Mouse (Mus musculus): ENCODE data around the gene Pigk.
"Not testable (repeated sequence)": the region's sequence is repeated elsewhere in the genome, so short reads cannot be mapped to it uniquely, and the experiment has no call there.

Pigk gene

DNA sequence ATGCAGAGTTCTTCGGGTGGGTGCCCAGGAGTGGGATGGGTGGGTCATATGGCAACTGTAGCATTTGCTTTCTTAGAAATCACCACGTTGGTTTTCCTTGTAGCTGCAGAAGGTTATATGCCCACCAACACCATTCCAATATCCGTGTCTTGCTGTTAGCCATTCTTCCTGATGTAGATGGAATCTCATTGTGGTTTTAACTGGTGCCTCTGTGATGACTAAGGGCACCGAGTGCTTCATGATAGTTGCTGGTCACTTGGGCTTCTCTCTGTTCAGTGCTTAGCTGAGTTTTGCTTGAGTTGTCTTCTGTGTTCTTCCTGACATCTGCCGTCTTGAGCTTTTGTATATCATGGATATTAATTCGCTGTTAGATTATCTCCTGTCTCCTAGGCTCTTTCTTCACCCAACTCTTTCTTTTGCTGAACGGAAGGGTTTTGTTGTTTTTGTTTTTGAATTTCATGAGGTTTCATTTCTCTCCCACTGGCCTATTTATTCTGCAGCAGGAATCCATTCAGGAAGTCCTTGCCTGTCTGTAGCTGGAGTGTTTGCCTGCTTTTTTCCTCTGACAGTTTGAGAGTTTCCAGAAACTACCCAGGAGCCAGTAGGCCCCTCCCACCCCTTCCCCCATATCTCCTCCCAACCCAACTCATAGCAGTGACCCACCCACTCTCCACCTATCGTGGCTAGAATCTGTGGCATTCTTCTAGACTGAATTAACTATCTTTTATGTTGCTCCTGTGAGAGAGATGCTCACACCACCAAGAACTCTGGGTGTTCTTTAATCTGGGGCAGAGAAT lies 50.8 kb downstream of the Pigk start:
- DNase-seq (ENCODE audit: extremely low spot score, low spot score) = no peak

DNA sequence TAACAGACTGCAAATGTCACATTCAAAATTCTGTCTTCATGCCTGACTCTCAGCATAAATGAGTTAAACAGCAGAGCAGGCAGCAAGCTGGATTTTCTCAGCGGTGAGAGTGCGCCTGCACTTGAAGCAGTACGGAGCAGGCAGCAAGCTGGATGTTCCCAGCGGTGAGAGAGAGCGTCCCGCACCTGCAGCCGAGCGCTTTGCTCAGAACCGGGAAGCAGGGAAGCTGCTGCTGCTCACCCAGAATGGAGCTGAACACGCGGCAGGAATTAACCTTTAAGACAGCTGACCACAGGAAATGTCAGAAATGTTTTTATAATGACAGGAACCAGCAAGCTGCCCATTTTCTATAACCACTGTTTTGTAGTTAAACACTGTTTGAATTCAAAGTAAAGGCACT lies 53.6 kb downstream of the Pigk start:
- DNase-seq (ENCODE audit: extremely low spot score, low spot score) = no peak

DNA sequence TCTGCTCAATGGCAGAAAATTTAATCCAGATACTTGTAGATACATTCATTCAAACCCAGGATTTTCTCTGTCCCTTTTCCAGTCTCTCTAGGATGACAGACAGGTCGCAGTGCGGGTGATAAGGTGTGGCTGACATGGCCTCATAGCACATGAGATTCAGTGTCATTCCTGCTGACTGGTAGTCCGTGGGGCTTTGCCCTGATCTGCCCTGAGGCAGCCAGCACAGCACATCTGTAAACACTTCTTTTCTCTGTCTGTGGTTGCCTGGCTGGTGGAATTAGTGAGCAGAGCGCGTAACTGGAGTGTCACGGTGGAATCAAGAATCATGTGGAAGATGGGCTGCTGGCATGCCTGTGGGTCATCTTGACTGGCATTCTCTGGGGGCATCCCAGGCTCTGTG lies 56.2 kb downstream of the Pigk start:
- DNase-seq (ENCODE audit: extremely low spot score, low spot score) = no peak

DNA sequence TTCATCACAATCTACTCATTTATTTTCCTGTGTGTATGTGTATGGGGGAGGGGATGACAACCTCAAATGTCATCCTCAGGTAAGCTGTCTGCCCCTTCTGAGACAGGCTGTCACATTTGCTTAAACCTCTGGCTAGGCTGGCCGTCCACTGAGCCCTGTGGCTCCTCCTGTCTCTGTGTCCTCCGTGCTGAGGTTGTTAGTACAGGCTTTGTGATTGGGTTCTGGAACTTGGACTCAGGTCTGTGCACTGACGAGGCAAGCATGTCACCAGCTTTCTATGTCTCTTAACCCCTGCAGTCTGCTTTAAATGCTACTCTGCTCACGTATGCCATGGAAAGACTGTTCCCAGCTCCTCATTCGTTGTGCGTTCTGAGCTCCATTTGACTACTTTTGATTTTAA lies 62.5 kb downstream of the Pigk start:
- no peak for DNase-seq (ENCODE audit: extremely low spot score, low spot score)

DNA sequence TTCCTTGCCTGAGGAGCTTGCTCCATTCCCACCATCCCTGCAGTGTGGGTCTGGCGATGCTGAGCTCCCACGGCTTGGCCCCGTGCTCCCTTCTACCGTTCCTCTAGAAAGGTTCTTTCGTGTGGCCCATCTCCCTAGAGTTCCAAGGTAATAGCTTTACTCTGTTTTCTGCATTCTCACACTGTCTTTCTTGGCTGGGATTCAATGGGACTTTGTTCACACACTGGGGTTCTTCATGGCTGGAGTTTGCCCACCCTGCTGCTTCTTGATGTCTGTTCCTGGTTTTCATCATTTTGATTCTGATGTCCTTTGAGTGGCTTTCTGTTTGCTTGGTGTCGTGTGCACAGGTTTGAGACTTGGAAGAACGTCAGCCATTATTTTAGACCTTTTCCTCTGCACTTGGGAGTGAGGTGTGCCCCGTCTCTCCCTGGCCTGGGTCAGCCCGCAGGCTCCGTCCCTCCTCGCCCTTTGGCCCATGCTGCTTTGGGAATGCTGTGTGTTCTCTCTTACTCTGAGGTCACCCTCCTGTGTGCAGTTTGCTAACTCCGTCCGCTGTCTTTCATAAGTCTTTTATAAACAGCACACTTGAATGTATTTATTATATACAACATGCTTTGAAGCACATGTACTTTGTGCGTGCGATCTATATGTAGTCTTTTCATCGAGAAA lies 63.1 kb downstream of the Pigk start:
- no peak for DNase-seq (ENCODE audit: extremely low spot score, low spot score)

DNA sequence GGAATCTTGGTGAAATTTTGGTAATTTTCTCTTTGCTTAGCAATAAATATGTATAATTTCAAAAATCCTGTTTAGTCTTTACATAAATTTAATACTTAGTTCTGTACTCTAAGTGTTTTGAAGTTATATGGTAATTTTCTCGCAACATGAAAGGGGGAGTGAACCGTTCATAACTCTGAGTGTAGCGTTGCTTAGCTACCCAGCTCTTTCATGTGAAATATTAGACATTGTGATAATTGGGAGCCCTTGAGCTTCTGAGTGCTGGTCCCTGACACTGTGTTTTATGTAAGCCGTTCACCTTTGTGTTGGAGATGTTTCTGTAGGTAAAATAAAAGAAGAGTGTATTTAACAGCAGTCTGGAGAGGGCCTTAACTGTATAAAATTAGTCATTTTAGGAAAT lies 65.9 kb downstream of the Pigk start:
- no peak for DNase-seq (ENCODE audit: extremely low spot score, low spot score)

DNA sequence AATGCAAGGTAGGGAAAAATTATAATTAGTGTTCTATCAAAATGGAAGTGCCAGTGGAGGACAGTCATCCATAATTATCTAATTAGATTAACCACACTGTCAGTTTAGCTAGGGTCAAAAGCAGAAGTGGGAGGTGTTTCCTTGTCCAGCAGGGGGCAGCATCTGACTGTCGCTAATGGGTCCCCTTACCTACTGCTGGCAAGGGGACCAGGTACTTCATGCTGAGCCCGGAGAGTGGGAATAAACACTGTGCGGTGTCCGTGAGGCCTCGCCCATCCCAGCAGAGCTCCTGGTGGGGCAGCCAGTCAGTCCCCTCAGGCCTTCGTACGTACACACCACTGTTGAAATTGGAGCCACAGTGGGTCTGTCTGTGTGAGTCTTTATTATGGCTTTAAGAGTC lies 69.9 kb downstream of the Pigk start:
- DNase-seq (ENCODE audit: extremely low spot score, low spot score) = peak; percentile 71

DNA sequence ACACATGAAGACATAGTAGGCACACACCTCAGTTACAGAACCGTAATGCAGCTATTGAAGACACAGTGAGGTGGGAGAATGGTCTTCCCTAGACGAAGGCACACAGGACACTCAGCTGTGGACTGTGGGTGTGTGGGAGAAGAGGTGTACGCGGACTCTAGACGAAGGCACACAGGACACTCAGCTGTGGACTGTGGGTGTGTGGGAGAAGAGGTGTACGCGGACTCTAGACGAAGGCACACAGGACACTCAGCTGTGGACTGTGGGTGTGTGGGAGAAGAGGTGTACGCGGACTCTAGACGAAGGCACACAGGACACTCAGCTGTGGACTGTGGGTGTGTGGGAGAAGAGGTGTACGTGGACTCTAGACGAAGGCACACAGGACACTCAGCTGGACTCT lies 70.5 kb downstream of the Pigk start:
- DNase-seq (ENCODE audit: extremely low spot score, low spot score) = not testable (repeated sequence)

DNA sequence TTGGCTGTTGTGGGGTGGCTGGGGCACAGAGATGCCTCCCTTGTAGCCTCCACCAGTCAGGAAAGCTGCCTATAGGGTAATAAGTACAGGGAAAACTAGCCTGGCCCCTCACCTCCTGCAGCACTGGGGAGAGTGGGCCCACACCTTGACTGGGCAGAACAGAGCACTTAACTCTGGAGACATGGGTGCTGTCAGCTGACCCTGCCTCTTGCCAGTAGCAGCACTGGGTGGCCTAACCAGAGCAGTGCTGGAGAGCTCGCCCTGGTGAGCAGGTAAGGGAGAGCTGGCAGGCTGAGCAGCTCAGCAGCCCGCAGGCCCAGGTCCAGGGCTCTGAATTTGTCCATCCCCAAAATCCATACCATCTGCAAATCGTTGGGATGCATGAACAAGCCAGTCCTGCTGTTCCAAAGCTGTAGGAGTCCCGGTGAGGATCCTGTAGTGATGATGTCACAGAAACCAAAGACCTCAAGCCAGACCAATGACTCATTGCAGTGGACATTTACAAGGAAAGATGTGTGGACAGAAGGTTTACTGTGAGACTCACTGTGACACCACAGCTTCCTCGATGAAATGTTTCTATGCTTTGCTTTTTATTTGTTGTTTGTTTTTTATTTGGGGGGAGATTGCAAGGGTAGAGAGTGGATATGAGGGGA lies 74.5 kb downstream of the Pigk start:
- not testable (repeated sequence) for DNase-seq (ENCODE audit: extremely low spot score, low spot score)

DNA sequence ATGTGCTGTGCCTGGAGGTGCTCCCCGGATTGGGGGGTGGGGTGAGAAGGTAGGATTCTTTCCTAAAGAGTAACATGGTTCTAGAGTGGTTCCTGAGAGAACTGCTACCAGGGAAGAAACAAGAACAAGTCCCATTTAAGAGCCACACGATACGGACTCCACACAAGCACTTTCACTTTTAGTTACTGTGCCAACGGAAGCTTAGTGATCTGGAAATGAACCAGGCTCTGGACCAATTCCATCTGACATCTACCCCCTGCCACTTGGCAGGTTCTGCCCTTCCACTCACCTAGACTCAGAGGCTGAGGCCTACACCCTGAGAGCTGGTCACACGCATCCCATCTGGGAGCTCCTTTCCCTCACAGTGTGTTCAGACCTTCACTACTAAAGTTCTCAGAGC lies 78.7 kb downstream of the Pigk start:
- no peak for DNase-seq (ENCODE audit: extremely low spot score, low spot score)

DNA sequence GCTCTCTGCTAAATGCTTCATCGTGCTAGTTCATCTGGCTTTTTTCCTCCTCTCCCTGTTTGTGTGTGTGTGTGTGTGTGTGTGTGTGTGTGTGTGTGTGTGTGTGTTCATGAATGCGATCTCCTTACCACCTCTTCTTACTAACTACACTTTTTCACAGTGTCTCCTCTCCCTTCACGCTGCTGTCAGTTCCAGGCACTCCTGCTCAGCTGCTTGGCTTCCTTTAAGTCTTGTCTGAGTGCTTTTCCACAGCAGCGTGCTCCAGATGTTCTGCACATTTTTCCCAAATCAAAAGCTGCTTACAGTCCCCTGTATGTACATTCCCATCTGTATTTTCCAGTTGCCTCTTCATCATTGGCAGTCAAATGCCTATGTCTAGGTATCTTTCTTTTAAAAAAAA lies 79.1 kb downstream of the Pigk start:
- no peak for DNase-seq (ENCODE audit: extremely low spot score, low spot score)

DNA sequence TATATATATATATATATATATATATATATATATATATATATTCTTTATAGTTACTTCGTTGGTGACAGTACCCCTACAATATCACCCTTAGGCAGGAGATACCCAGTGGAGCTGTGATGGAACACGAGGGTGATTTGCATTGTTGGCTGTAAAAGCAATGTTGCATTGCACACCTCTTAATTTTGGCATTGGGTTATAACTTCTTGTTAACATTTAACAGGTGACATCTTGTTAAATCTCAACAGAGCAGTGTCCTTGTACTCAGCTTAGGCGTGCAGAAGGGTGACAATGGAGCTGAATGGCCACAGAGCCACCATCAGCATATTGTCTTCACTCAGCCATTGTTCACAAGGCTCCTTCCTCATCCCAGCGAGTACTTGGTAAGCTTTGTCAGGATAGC lies 82.3 kb downstream of the Pigk start:
- DNase-seq (ENCODE audit: extremely low spot score, low spot score) = no peak

DNA sequence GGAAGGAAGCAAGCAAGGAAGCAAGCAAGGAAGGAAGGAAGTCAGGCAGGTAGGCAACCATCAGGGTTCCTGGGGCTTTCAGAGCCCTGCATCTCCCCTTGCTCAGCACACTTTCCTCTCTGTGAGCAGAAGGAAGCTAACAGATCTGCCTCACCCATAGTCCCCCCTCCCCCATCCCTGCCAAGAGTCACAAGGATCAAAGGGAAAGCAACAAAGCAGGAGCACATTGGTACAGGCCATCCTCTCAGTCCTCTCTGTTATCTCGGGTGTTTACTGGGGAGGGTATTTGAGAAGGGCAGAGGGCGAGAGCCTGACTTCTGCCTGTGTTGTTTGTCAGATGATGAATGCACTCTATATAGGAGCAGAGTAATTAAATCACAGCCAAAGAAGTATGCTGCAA lies 83.5 kb downstream of the Pigk start:
- DNase-seq (ENCODE audit: extremely low spot score, low spot score) = no peak

DNA sequence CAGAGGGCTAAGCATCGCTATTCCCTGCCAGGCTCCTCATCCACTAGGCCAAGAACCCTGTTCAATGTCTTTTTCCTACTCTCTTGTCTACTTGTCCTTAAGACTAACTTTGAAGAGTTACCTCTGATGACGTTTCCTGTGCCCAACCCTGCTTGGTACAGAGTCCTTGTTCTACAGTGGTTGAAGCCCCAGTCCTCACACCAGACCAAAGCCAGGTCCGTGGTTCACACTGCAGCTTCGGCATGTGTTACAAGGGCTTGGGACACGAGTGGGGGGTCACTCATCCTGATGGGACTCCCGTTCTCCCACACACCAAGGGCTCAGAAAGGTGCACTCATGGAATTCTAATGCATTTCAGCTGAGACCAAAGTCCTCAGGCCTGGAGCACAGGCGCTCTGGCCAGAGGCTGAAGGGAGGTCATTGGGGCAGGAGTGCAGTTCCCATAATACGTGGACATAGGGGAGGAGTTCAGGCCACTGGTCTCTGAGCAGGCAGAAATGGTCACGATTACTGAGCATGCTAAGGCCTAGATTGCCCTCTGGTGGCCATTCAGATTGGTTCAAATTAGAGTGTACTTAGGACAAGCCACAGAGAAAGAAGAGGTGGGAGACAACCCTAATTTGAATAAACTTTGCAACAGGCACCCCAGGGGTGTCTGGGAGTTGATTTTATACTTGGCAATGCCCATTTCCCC lies 86.0 kb downstream of the Pigk start:
- no peak for DNase-seq (ENCODE audit: extremely low spot score, low spot score)

DNA sequence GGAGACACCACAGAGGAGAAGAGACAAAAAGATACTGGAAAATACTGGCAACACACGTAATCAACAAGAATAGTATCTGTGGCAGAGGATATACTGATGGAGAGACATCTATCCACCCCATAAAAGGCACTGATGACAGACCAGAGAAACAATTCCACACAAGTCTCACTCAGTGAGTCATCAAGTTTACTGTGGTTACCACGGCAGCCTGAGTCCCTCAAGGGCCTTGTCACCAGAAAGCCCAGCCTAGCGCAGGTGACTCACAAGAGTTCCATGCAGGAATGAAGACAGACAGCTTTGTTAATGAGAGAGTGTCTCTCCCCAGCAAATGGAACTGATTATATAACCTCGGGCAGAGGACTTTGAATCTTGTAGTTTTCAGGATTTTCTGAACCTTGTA lies 100.0 kb downstream of the Pigk start:
- DNase-seq (ENCODE audit: extremely low spot score, low spot score) = no peak

DNA sequence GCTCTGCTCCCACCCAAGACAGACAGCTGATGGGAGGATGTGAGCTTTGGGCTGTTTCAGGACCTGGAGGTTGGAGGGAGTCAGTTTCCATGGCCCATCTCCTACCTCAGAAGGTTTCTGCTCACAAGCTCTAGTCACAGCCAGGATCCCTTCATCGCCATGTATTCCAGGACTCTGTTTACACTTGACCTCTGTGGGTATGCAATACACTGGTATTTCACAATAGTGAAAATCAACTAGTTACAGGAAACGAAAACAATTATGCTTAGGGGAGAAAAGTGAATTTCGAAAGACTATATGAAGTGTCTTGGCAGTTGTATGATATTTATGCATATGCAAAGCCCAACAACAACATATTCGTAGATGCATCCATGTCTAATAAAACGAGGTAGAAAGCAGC lies 101.2 kb downstream of the Pigk start:
- no peak for DNase-seq (ENCODE audit: extremely low spot score, low spot score)

DNA sequence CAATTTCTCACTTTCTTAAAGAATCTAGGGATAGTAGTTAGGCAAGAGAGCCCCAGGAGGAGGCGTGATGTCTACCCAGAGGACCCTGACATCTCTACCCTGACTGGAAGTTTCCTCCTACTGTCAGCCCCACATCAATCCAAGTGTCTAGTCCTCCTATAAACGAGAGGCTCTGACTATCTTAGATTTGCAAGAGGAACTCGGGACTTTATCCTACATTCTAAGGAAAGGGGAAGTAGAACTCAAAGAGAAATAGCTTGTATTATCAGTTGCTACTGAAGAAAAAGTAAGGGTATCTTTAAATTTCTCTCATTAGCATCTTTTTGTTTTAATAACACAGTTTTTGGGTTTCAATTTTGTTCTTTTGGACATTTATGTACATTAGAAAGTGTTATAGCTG lies 106.5 kb downstream of the Pigk start:
- DNase-seq (ENCODE audit: extremely low spot score, low spot score) = no peak

DNA sequence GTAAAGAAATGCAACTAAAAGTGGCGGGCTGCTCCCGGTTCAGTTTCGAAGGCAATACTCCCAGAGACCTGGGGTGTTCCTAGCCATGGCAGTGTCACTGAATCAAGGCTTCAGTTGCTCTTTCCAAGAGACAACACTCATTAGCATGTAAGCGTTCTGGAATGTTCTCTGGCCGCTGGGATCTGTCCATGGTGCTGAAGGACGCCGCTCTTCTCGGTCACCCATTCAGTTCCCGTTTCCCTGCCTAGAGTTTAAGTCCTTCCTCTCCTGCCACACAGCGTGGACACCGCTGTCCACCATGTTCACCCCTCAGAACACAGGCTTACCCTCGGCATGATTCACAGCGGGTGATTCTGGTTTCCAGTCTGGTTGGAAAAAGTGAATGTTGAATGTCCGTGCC lies 107.3 kb downstream of the Pigk start:
- DNase-seq (ENCODE audit: extremely low spot score, low spot score) = peak; percentile 71

DNA sequence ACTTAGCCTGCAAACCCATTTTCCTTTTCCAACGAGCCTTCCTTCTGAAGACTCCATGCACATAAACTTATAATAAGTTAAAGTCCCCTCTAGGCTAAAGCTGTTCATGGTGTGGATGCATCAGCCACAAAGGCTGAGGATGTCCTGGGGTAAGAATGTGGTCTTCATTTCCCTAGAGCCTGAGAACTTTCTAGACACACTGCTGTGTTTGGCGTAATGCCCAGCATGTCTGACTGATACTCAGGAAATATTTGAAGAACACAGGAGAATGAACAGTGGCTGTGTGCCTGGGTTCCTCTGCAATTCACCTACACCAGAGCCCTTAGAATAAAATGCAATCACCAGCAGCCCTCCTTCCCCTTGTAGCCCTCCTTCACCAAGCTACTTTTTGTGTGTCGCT lies 117.5 kb downstream of the Pigk start:
- DNase-seq (ENCODE audit: extremely low spot score, low spot score) = no peak

DNA sequence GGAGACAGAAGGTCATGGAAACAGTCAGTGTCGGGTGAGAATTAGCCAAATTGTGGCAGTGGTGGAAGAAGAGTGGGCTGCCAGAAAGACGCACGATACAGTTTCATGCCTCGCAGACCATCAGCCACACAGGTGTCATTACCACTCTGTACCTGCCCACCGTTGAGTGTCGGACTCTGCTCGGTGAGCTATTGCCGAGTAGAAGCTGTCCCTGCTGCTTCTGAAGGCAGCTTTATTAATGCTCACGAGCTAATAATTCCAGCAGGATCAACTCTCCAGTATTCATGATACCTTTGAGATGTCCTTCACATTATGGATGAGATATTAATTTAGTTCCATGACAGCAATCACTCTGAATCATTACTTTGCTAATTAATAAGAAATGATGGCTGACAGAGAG lies 118.1 kb downstream of the Pigk start:
- no peak for DNase-seq (ENCODE audit: extremely low spot score, low spot score)

DNA sequence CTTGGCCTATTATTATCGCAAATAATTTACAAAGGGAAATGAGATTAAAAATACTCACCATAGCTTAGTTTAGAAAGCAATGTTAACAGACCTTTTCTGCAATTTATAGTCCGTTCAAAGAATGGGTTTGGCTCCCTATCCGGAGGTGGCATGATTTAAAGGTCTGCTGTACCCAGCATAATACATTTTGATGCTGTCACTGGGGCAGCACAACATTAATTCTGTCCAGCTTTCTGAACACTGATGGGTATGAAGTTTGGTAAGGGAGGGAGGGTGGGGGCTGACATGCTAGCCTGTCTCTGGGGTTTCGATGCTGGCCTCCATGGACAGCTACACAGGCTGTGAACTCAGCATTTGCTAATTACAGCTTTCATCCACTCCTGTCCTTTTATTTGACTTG lies 118.5 kb downstream of the Pigk start:
- no peak for DNase-seq (ENCODE audit: extremely low spot score, low spot score)

DNA sequence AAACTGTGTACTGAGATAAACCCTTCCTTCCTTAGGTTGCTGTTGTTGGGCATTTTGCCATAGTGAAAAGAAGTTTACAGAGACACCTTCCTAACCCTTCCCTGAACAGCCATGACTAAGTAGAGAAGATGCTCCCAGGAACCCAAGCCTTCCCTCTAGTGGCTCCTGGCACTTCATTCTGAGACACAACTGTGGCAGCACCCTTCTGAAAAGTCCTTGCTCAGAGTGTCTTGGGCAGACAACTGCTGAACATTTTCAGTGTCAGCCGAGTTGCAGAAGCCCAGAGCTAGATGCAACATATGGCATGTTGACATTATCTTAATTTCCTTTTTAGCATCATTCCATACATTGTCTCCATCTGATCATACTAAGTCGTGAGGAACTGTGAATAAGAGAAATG lies 123.5 kb downstream of the Pigk start:
- no peak for DNase-seq (ENCODE audit: extremely low spot score, low spot score)
